13 mouse cellular contexts compared by ENCODE assay signal in genomic region chr6:97342185-97342584, GRCm38 (mm10).
"Had no signal": no experiment of that assay in that cellular context is flagged by ENCODE, and none has a peak within 500 bp of the region (broad histone marks: within the 10 kb centered on the region; RNA-seq: fewer than 3 reads in every experiment).

No protein-coding gene starts in this region.

- H3K9ac ChIP-seq: kidney, embryonic 15.5 days; limb, embryonic 15.5 days; liver, embryonic 15.5 days had no signal

- H3K36me3 ChIP-seq: kidney, embryonic 15.5 days; limb, embryonic 15.5 days; liver, embryonic 15.5 days had no signal

- H3K27ac ChIP-seq: kidney, embryonic 15.5 days; limb, embryonic 15.5 days; liver, embryonic 15.5 days; midbrain, embryonic 10.5 days had no signal

- H3K4me2 ChIP-seq: kidney, embryonic 15.5 days; limb, embryonic 15.5 days; liver, embryonic 15.5 days had no signal

- H3K4me3 ChIP-seq: kidney, embryonic 15.5 days; limb, embryonic 15.5 days; liver, embryonic 15.5 days; midbrain, embryonic 10.5 days; myocyte had no signal

- H3K4me1 ChIP-seq: limb, embryonic 15.5 days; liver, embryonic 15.5 days had no signal

- DNase-seq: kidney, adult 2 months; kidney, postnatal 14 days; layer of hippocampus, postnatal 36 days; lung, postnatal 10 days; lung, postnatal 4 days; midbrain, embryonic 14.5 days; spleen, adult 18-20 months; thymus, postnatal 4 days had no signal

- H3K27me3 ChIP-seq: kidney, embryonic 15.5 days; limb, embryonic 15.5 days; liver, embryonic 15.5 days had no signal

- H3K9me3 ChIP-seq: kidney, embryonic 15.5 days; limb, embryonic 15.5 days; liver, embryonic 15.5 days; midbrain, embryonic 10.5 days had no signal
